Mouse (Mus musculus) limb, embryonic 12.5 days (tissue): ENCODE measurements around the gene Helz2. TPM values are rescaled to one million over a fixed set of nuclear protein-coding genes. Genes with fewer than 3 reads are reported as not detected.

ENCODE experiments used
- ATAC-seq: fragments of 200-750 bp; cut with Nextera tagmentation; 2 replicates; pipeline ENCODE4 v1.8.0; 2017; ENCODE audit warnings: low read depth, moderate TSS enrichment; ENCODE audit not compliant: insufficient number of reproducible peaks, insufficient read depth, low FRiP score, low TSS enrichment
- H3K27ac ChIP-seq: fragments of 300-500 bp; sonication (generic); 2 replicates; pipeline ENCODE4 v1.5.1; 2016; ENCODE audit warnings: mild to moderate bottlenecking, moderate library complexity
- H3K27me3 ChIP-seq: fragments of 300-500 bp; sonication (generic); 2 replicates; pipeline ENCODE4 v1.6.1; 2016; ENCODE audit warnings: mild to moderate bottlenecking, moderate library complexity
- H3K36me3 ChIP-seq: fragments of 300-500 bp; sonication (generic); 2 replicates; pipeline ENCODE4 v1.6.1; 2016; ENCODE audit warnings: mild to moderate bottlenecking, moderate library complexity
- H3K4me1 ChIP-seq: fragments of 300-500 bp; sonication (generic); replicated peaks from 2 replicates; pipeline ENCODE4 v1.6.1; 2016
- H3K4me2 ChIP-seq: fragments of 300-500 bp; sonication (generic); 2 replicates; pipeline ENCODE4 v1.6.1; 2016; ENCODE audit warnings: mild to moderate bottlenecking, moderate library complexity
- H3K4me3 ChIP-seq: fragments of 300-500 bp; sonication (generic); replicated peaks from 2 replicates; pipeline ENCODE4 v1.5.1; 2016; ENCODE audit warnings: mild to moderate bottlenecking
- H3K9ac ChIP-seq: fragments of 300-500 bp; sonication (generic); replicated peaks from 2 replicates; pipeline ENCODE4 v1.6.1; 2016; ENCODE audit warnings: mild to moderate bottlenecking, moderate library complexity
- H3K9me3 ChIP-seq: fragments of 300-500 bp; sonication (generic); 2 replicates; pipeline ENCODE4 v1.6.1; 2016; ENCODE audit warnings: mild to moderate bottlenecking, moderate library complexity
- WGBS: fragments of 180-500 bp; shearing (Covaris S2); methylation state at CpG from one replicate; pipeline ENCODE4 v1.1.7; 2016; 5-methylcytosine and 5-hydroxymethylcytosine counted together
- polyA plus RNA-seq: library from polyadenylated mRNA; unstranded; fragments of >200 nt; fragmentation: Nextera tagmentation; extraction: Ambion mirVana; gene quantifications from 2 replicates; pipeline ENCODE4 v1.2.1, GENCODE M21; 2016

Gene Helz2
- polyA plus RNA-seq, 1 experiment from 2014 or later: 1.3 TPM

DNA sequence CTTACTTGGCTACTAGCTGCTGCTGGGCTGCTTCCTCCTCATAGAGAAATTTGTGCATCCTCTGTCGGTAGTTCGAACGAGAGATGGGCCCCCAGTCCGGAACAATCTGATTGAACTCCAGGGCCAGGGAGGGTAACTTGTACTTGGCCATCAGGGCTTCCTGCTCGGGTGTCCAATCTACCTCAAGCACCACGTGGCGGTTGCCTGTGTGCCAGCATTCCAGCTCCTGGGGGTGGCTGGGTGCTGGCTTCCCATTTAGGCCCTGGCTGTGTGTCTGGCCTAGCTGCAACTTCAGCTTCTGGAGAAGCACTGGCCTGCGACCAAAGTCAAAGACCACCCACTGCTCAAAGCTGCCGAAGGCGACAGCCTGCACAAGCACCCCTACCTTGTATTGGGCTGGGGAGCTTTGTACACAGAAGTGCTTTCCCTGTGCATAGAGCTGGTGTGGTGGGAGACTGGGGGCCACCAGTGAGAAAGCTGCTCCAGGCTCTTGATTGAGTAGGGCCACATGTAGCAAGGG, 3.7 kb downstream of the Helz2 start:
- Histone ChIP-seq H3K4me1 (peaks cover 14% of the 10 kb centered on the region), H3K36me3 (0 out of 2 replicates have a peak, but pooled peaks cover 4% of the 10 kb centered on the region), H3K4me2 (no peak overlapping the region), H3K4me3 (no peak overlapping the region), H3K9me3 (no peaks in the 10 kb centered on the region), H3K27ac (no peak overlapping the region), H3K27me3 (no peaks in the 10 kb centered on the region), H3K9ac (no peak overlapping the region)
- ATAC-seq: no peak
- 83% methylated on average over 10 of the region's 10 CpGs for WGBS

DNA sequence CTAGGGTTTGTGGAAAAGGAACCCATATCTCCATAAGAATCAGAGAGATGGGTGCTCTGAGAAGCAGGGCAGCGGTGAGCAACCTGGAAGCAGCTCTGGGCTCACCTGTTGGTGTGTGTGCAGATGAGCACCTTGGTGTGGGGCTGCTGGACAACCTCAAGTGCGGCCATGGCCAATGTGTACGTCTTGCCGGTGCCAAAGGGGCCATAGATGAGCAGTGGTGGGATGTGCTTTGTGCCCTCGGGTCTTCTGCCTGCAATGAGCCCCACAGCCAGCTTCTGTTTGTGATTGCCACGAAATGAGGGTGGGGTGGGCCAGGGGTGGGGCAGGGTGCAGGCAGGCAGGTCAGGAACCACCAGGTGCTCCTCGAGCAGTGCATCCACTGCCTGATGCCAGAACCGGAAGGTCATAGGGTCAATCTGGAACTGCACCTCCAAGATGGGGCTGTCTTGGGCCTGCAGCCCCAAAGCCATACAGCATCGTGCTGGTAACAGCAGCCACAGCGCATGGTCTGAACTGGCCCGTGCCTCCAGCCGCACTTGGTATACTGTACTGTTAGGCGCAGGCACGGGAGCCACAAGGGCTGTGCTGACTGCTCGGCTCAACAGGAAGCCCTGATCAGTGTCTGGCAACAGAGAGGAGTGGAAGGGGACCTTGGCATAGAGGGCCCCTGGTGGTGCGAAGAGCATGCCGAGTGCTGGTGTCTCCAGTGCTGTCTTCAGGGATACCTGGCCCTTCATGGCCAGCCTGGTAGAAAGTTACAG, 4.4 kb downstream of the Helz2 start:
- H3K27ac ChIP-seq: no peak overlapping the region
- H3K27me3 ChIP-seq: no peaks in the 10 kb centered on the region
- no peak overlapping the region for H3K4me2 ChIP-seq
- WGBS: 88% methylated on average over 17 of the region's 17 CpGs
- H3K36me3 ChIP-seq: 0 out of 2 replicates have a peak, but pooled peaks cover 7% of the 10 kb centered on the region
- peaks cover 13% of the 10 kb centered on the region for H3K4me1 ChIP-seq
- ATAC-seq: no peak
- H3K9me3 ChIP-seq: no peaks in the 10 kb centered on the region
- no peak overlapping the region for H3K9ac ChIP-seq
- no peak overlapping the region for H3K4me3 ChIP-seq

DNA sequence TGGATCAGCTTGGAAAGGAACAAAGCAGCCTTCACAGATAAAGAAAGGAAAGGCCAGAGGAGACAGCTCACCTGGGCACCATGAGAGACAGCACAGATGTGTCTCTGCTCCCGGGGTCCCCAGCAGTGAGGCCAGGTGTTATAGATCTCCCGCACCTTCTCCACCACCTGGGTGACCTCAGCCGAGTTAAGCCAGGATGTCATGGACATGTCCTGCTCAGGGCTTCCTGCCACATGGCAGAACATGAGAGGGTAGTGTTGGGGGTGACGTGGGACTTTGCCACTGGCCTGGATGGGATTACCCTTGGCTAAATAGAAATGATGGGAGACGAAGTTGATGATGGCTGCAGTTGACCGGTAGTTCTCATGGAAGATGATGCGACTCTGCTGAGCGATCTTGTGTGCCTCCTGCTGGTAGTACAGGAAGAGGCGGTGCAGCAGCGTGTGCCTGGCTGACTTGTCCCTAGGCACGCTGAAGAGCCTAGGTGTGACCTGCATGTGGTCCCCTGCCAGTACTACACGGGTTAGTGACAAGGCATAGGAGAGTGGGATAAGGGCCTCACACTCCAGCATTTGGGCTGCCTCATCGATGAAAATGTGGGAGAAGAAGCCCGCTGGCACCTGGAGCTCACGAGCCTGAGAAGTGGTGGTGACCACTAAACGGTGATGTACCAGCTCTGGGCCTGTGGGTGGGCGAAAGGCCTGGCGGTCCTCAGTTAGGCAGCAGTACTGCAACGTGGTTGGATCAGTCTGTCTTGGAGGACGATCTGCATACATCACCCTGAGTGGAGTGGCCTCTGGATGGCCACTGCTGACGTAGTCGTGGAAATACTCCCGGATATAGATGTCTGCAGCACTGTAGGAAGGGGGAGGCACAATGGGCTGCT, 5.9 kb downstream of the Helz2 start:
- Histone ChIP-seq H3K4me3 (no peak overlapping the region), H3K36me3 (0 out of 2 replicates have a peak, but pooled peaks cover 7% of the 10 kb centered on the region), H3K4me2 (no peak overlapping the region), H3K9me3 (no peaks in the 10 kb centered on the region), H3K27me3 (no peaks in the 10 kb centered on the region), H3K27ac (no peak overlapping the region), H3K4me1 (no peaks in the 10 kb centered on the region), H3K9ac (no peak overlapping the region)
- ATAC-seq: no peak
- 80% methylated on average over 23 of the region's 23 CpGs for WGBS

DNA sequence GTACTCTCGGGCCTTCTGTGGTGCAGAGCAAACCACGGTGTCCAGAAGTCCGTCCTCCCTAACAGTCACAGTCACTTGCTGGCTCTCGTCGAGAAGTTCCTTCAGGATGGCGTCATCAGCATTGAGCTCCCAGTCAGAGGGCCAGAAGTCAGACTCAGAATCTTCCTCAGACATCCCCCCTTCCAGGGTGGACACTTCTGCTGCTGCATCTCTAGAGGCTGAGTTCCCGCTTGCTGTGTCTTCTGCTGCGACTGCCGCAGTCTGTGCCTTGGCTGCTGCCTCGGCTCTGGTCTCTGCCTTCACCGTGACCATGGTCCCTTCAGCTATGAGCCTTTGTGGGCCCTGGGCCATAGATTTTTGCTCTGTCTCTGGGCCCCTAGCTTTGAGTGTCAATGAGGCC, 7.1 kb downstream of the Helz2 start:
- H3K27ac ChIP-seq: no peak overlapping the region
- no peak overlapping the region for H3K9ac ChIP-seq
- 91% methylated on average over 11 of the region's 11 CpGs for WGBS
- ATAC-seq: no peak
- H3K4me3 ChIP-seq: no peak overlapping the region
- H3K36me3 ChIP-seq: 0 out of 2 replicates have a peak, but pooled peaks cover 7% of the 10 kb centered on the region
- H3K4me2 ChIP-seq: no peak overlapping the region
- H3K4me1 ChIP-seq: no peaks in the 10 kb centered on the region
- no peaks in the 10 kb centered on the region for H3K9me3 ChIP-seq
- no peaks in the 10 kb centered on the region for H3K27me3 ChIP-seq

DNA sequence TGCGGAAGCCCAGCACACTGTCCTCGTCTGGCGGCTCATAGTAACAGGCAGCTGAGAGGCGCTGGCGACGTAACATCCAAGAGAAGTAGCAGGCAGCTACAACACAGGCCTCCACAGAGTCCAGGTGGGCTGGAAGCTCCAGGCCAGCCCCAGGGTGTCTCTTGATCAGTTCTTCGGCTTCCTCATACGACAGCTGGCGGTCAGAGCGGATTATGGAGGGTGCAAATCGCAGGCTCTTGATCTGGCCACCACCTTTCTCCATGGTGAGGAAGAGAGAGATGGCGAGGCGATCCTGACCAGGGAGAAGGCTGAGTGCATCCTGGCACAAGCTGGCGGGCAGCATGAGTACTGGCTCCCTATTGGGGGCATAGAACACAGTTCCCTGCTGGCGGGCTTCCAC, 8.4 kb downstream of the Helz2 start:
- H3K4me1 ChIP-seq: peaks cover 1% of the 10 kb centered on the region
- H3K9ac ChIP-seq: no peak overlapping the region
- H3K27me3 ChIP-seq: no peaks in the 10 kb centered on the region
- H3K4me2 ChIP-seq: no peak overlapping the region
- 0 out of 2 replicates have a peak, but pooled peaks cover 7% of the 10 kb centered on the region for H3K36me3 ChIP-seq
- no peak for ATAC-seq
- H3K4me3 ChIP-seq: no peak overlapping the region
- H3K9me3 ChIP-seq: no peaks in the 10 kb centered on the region
- no peak overlapping the region for H3K27ac ChIP-seq
- 90% methylated on average over 15 of the region's 15 CpGs for WGBS

DNA sequence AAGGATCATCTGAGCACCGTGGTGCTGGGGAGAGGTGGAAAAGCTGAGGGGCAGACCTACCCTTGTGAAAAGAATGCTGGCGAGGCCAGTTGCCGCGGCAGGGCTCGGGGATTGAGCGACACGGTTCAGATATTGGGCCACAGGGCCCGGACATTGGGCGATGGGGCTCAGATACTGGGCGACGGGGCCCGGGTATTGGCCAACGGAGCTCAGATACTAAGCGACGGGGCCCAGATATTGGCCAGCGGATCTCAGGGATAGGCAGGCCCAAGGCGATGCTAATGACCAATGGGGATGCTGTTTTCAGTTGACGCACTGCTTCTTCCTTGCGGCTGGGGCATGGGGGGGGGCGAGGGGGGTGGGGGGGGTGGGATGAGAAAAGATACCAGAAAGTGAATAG, 10.7 kb downstream of the Helz2 start:
- Histone ChIP-seq H3K4me1 (peaks cover 11% of the 10 kb centered on the region), H3K9ac (no peak overlapping the region), H3K36me3 (0 out of 2 replicates have a peak, but pooled peaks cover 5% of the 10 kb centered on the region), H3K4me2 (peak overlapping the region; percentile 13; the same call in 1 of the 2 replicates), H3K9me3 (no peaks in the 10 kb centered on the region), H3K27me3 (no peaks in the 10 kb centered on the region), H3K4me3 (no peak overlapping the region), H3K27ac (no peak overlapping the region)
- no peak for ATAC-seq
- WGBS: 77% methylated on average over 20 of the region's 20 CpGs

DNA sequence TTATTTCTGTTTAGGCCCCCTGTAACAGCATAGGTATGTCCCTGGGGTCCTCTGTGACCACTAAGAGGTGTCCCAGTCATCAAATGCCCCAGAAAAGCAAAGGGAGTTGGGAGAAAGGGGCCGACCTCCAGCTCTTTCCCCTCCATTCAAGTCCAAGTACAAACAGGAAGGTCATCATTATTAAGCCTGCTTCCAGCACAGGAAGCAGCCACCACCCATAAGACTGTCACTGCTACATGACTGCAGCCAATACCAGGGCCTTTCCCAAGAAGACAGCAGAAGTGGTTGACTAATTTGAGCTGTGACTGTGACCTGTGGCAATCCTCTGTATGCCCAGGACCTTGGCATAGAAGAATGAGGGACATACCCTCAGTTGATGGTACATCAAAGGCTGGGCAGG, 13.5 kb downstream of the Helz2 start:
- Histone ChIP-seq H3K4me1 (peaks cover 11% of the 10 kb centered on the region), H3K9ac (no peak overlapping the region), H3K9me3 (no peaks in the 10 kb centered on the region), H3K4me2 (no peak overlapping the region), H3K36me3 (0 out of 2 replicates have a peak, but pooled peaks cover 4% of the 10 kb centered on the region), H3K27me3 (no peaks in the 10 kb centered on the region), H3K27ac (no peak overlapping the region), H3K4me3 (no peak overlapping the region)
- 70% methylated on average over 1 of the region's 1 CpGs for WGBS
- ATAC-seq: no peak

DNA sequence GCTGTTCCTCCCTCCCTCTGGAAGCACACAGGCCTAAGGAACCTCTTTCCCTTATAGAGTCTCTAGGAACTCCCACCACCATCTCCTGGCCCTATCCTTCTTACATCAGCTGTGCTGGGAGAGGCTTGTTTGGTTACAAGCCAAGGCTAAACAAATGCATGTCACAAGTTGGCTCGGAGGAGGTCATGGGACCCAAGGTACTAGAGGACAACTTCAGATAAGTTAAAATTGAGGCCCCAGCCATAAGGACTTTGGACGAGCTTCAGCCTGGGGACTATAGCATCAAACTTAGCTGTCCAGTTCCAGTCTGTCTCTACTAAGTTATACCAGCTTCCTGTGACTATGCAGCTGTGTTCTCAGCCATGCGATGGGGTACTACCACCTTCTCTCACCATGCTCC, 14.7 kb downstream of the Helz2 start:
- Histone ChIP-seq H3K36me3 (no peaks in the 10 kb centered on the region), H3K27ac (no peak overlapping the region), H3K4me3 (no peak overlapping the region), H3K27me3 (no peaks in the 10 kb centered on the region), H3K4me2 (no peak overlapping the region), H3K4me1 (peaks cover 11% of the 10 kb centered on the region), H3K9me3 (no peaks in the 10 kb centered on the region), H3K9ac (no peak overlapping the region)
- 85% methylated on average over 3 of the region's 3 CpGs for WGBS
- ATAC-seq: no peak

DNA sequence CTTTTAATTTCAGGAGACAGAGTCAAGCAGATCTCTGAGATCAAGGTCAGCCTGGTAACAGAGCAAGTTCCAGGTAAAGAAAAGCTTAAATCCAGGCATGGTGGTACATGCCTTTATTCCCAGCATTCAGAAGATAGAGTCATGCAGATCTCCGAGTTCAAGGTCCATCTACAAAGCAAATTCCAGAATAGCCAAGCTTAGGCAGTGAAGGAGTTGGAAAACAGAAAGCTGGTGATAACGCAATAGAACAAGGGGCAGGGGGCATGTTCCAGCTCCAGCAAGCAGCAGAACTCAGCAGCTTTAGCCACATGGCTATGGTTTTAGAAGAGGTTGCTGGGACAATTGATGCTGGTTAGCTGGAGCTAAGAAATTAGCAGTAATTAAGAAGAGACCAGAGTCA, 16.8 kb downstream of the Helz2 start:
- no peak overlapping the region for H3K9ac ChIP-seq
- H3K27ac ChIP-seq: no peak overlapping the region

DNA sequence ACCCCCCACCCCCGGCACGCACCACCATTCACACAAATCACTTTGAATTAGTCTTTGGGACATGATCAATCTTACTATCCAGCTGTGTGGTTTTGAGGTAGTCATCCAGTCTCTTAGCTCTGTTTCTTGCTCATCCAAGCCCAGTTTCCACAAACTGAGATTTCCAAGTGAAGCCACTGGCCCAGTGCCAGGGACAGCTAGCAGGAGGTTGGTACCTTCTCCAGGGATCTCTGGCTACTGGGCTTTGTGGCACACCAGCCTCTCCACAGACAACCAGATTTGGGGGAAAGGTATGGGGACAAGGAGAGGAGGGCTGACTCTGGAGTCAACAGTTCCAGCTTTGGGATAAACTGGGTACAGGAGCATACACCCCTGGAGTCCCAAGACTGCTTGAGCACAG, 21.5 kb downstream of the Helz2 start:
- no peaks in the 10 kb centered on the region for H3K36me3 ChIP-seq
- peak overlapping the region; percentile 31; the same call in 1 of the 2 replicates for H3K9ac ChIP-seq
- H3K9me3 ChIP-seq: no peaks in the 10 kb centered on the region
- ATAC-seq: no peak
- H3K4me2 ChIP-seq: peak overlapping the region; percentile 62
- no peaks in the 10 kb centered on the region for H3K27me3 ChIP-seq
- H3K27ac ChIP-seq: peak overlapping the region; percentile 89
- WGBS: 40% methylated on average over 2 of the region's 2 CpGs
- peak overlapping the region; percentile 33 for H3K4me3 ChIP-seq
- H3K4me1 ChIP-seq: peaks cover 21% of the 10 kb centered on the region

More for the DNA sequence above, 16.8 kb downstream of the Helz2 start:
- no peak for ATAC-seq
- Histone ChIP-seq H3K4me3 (no peak overlapping the region), H3K27me3 (no peaks in the 10 kb centered on the region), H3K4me1 (peaks cover 19% of the 10 kb centered on the region), H3K9me3 (no peaks in the 10 kb centered on the region), H3K4me2 (no peak overlapping the region), H3K36me3 (no peaks in the 10 kb centered on the region)
- 89% methylated on average over 2 of the region's 2 CpGs for WGBS
